Mouse (Mus musculus): ENCODE data around the gene Gstm6.

Gene Gstm6

GRCm38 (mm10) chr3:107941261-107941660, 2.3 kb downstream of the Gstm6 start:
- DNase-seq (ENCODE audit: low read depth in 2 of 2, low spot score in 2 of 2): no peak

DNA sequence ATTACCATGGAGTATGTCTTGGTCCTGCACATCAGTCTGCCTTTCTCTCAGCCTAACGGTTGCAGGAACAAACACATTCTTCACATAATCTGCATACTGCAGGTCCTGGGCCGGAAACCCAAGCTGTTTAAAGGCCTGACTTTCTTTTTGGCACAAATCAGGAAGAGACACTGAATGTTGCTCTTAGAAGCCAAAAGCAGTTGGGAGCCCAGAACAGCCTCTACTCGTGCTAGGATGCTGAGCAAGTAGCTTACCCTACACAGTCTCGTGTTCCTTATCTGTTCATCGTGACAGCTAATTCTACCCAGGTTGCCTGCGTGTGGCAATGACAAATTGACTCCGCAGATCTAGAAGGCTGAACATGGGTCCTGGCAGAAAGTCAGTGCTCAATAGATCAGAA, 3.0 kb downstream of the Gstm6 start:
- DNase-seq (ENCODE audit: low read depth in 2 of 2, low spot score in 2 of 2): no peak

GRCm38 (mm10) chr3:107939830-107940229, 3.7 kb downstream of the Gstm6 start:
- no peak for DNase-seq (ENCODE audit: low read depth in 2 of 2, low spot score in 2 of 2)

DNA sequence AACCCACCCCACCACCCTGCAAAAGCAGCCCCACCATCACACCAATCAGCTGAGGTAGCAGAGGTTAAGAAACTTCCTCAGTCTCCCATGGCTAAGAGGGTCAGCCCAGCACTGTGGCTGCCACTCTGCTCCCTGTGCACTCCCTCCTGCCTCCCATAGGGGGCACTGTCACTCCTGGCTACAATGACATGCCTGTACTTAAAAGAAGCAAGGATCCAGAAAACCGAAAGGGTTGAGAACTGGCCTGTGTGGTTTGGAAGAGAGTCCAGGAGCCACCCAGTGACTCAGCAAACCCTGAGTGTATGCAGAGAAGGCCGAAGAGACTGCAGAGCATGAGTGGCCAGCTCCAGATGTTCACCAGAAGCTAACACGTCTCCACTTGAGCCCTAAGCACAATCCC, 4.1 kb downstream of the Gstm6 start:
- DNase-seq (ENCODE audit: low read depth in 2 of 2, low spot score in 2 of 2): peak; percentile 3 to 15

GRCm38 (mm10) chr3:107935888-107936287, 7.7 kb downstream of the Gstm6 start:
- no peak for DNase-seq (ENCODE audit: low read depth in 2 of 2, low spot score in 2 of 2)

GRCm38 (mm10) chr3:107935268-107935667, 8.3 kb downstream of the Gstm6 start:
- DNase-seq (ENCODE audit: low read depth in 2 of 2, low spot score in 2 of 2): no peak

- DNase-seq (ENCODE audit: low read depth in 2 of 2, low spot score in 2 of 2): no peak
Measured at GRCm38 (mm10) chr3:107932128-107932527, 11.4 kb downstream of the Gstm6 start.

DNA sequence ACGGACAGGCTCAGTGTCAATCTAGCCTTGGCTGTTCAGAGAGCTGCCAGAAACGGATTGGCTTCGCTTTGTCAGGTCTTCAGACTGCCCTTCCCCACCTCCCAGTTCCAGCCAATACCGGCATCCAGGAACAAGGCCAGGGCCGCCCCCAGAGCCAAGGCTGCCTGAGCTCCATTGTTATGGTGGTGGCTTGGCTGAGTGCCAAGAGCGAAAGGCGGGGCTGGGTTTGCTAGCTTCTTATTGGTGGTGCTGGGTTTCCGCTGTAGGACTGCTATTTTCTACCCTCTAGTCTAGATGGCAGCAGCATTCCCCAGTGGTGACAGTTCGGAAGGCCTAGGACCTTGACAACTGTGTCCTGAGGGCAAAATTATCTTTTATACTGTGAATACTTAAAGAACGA, 11.9 kb downstream of the Gstm6 start, which contains the start of gene Gstm7:
Gene Gstm7 (minus strand): TSS at position 148 of the 400 bp plus-strand sequence.
- peak; percentile 64 to 79 for DNase-seq (ENCODE audit: low read depth in 2 of 2, low spot score in 2 of 2)

- DNase-seq (ENCODE audit: low read depth in 2 of 2, low spot score in 2 of 2): no peak
Measured at GRCm38 (mm10) chr3:107931134-107931533, 12.4 kb downstream of the Gstm6 start.

DNA sequence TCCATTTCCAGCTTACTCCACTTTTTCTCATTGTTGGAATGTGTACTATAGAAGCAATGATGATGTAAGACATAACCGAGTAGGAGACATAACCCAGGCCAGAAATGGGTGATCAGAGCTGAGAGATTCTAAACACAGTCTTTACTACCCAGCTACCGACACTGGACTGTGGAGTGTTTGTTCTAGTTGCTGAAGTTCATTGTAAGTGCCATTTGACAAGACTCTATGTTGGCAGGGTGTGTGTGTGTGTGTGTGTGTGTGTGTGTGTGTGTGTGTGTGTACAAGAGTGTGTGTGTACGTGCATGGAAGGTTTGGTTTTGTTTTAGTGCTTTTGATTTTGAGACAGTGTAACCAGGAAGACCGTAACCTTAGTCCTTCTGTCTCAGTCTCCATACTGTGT, 13.8 kb downstream of the Gstm6 start:
- no peak for DNase-seq (ENCODE audit: low read depth in 2 of 2, low spot score in 2 of 2)

GRCm38 (mm10) chr3:107929243-107929642, 14.3 kb downstream of the Gstm6 start:
- DNase-seq (ENCODE audit: low read depth in 2 of 2, low spot score in 2 of 2): no peak

- no peak for DNase-seq (ENCODE audit: low read depth in 2 of 2, low spot score in 2 of 2)
Measured at GRCm38 (mm10) chr3:107928691-107929090, 14.9 kb downstream of the Gstm6 start.

DNA sequence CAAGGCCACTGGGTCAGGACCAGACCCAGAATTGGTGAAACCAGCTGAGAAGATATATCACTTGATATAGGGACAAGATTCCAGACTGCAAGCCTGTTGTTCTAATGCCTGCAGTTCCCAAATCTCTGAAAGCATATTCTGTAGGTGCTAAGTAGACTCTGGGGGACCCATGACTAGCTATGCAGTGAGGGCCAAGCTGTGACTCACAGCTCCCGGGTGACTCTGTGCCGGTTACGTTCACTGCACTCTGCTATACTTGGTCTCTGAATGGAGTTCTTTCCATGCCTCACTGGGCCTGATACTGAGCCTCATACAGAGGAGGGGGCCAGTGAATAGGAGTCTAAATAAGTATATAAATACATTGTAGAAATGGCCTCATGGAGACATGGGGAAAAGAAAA, 15.7 kb downstream of the Gstm6 start:
- DNase-seq (ENCODE audit: low read depth in 2 of 2, low spot score in 2 of 2): no peak

GRCm38 (mm10) chr3:107925335-107925734, 18.2 kb downstream of the Gstm6 start:
- no peak for DNase-seq (ENCODE audit: low read depth in 2 of 2, low spot score in 2 of 2)

DNA sequence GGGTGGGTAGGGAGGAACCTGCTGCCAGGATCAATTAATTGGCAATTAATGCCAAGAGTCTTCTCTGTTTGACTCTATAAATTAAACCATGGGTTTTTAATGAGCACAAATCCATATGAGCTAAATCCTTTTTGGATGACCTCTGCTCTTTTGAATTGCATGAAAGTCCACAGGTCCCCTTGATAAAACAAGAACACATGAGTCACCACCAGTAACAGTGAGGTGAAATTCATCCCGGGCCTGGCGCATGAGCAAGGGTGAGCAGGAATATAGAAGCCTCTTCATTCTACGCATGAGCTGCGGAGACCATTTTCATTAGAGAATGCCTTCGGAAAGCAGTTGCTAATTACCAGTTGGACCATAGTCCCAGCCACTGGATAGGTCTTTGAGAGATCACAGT, 23.2 kb downstream of the Gstm6 start:
- DNase-seq (ENCODE audit: low read depth in 2 of 2, low spot score in 2 of 2): no peak

DNA sequence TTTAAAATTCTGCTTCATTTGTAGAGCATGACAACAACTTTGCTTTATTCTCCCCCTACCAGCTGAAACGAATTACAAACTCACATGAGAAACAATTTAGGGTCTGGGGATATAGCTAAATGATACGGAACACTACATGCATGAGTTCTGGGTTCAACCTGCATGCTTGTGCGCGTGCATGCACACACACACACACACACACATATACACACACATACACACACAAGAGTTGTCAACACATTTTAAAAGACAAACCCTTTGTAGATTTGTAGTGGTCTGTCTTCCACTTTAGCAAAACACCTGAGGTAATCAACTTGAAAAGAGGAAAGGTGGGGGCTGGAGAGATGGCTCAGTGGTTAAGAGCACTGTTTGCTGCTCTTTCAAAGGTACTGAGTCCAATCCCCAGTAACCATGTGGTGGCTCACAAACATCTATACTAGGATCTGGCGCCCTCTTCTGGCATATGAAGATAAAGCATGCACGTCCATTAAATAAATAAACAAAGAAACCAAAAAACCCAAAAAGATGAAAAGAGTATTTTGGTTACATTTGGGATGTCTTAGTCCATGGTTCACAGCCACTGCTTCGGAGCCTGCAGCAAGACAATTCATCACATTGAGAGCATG, 25.7 kb downstream of the Gstm6 start:
- peak; percentile 24 to 48 for DNase-seq (ENCODE audit: low read depth in 2 of 2, low spot score in 2 of 2)

GRCm38 (mm10) chr3:107917097-107917496, 26.5 kb downstream of the Gstm6 start:
- no peak for DNase-seq (ENCODE audit: low read depth in 2 of 2, low spot score in 2 of 2)

DNA sequence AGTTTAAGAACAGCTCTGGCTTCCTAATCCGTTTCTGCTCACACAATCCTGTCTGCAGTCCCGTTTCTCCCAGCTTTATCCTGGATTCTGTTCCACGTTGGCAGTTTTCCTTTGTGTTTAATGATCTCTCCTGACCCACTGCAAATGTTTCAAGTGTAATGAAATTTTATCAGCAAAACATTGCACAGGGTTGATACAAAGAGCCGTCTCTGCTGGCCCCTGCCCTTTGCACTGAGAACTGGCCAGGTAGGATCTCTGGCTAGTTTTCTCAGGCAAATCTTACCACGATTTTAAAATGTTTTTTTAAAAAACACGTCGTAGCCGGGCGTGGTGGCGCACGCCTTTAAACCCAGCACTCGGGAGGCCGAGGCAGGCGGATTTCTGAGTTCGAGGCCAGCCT, 26.9 kb downstream of the Gstm6 start:
- no peak for DNase-seq (ENCODE audit: low read depth in 2 of 2, low spot score in 2 of 2)

- DNase-seq (ENCODE audit: low read depth in 2 of 2, low spot score in 2 of 2): no peak
Measured at GRCm38 (mm10) chr3:107905942-107906341, 37.6 kb downstream of the Gstm6 start.

DNA sequence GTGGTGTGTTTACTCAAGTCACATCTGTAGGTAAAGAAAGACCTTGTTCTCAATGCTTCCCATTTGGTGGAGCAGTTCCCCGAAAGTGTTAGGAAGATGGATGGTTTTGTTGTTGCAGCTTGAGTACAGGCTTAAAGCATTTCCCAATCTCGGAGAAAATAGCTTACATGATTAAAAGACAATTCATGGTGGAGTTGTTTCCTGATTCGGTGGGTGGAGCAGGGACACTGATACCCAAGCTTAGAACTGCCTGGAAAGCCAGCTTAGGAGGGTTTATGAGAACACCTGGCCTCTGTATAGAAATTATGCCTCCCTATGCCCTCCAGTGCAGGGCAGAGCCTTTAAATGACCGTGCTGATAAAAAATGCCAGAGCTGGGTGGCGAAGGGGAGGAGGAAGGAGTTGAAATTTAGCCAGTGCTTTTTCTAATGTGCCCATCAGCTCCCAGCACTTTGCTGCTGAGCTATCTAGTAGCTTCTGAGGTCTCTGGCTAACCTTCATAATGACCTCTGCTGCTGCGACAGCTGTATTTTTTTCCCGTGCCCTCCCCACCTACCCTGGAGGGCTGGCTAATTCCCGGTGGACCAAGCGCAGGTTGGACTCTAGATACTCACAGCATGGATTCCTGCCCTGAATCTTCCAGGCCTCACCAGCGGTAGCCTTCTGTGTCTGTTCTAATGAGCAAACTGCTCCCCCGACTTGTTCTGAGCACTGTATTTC, 42.4 kb downstream of the Gstm6 start:
- DNase-seq (ENCODE audit: low read depth in 2 of 2, low spot score in 2 of 2): no peak

DNA sequence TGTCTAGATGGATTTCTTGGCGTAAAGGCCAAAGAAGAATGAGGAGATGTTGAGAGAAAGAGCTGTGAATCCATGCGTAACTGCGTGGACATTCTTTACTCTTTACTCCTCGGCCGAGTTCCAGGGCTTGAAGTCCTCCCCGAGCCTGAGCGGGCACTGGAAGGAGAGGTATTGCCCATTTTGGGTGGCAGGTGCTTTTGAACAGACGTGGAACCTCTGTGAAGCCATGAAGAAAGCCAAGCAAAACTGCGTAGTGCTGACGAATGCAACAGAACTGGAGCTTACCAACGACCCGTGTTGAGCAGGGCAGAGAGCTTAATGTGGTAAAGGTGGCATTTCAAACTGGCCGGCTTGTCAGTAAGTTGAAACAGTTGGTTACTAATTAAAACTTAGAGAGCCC, 44.9 kb downstream of the Gstm6 start:
- DNase-seq (ENCODE audit: low read depth in 2 of 2, low spot score in 2 of 2): no peak

DNA sequence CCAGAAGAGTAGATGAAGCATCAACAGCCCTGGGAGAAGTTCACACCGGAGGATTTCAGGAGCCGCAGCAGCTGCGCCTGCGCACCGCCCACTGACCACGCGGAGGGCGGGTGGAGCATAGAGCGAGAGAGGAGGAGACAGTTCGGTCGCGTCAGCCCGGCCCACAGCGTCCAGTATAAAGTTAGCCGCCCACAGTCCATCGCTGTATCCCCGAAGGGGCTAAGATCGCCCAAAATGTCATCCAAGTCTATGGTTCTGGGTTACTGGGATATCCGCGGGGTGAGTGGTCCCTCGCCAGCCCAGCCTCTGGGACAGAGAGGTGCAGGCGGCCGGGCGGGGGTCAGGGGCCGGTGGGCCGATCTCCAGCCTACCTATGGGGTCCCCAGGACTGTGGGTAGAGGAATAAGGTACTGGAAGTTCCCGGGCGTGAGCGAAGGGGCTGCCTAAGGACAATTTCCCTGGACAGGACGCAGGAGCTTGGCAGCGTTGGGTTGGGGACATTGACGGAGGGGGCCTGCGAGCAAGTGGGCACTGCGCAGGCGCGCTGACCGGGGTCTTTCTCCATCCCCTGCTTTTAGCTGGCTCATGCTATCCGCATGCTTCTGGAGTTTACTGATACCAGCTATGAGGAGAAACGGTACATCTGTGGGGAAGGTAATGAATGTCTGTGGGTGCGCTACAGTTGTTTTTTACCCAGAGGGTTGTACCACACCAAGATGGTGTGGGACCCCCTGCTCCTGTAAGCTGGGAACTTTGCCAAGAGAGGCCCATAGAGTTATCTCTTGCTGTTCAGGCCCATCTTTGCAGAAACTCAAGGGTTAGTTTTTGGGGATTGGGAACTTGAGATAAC, 47.6 kb downstream of the Gstm6 start, which contains the start of gene Gstm5:
Gene Gstm5 (plus strand): TSS at position 102 of the 850 bp plus-strand sequence.
- DNase-seq (ENCODE audit: low read depth in 2 of 2, low spot score in 2 of 2): no peak
